Mouse (Mus musculus) leukemia stem cell, adult 10-12 weeks (primary cell): Measurements from ENCODE around the gene Asb3. TPM values are rescaled to one million over a fixed set of nuclear protein-coding genes. Genes with fewer than 3 reads are reported as not detected.

ENCODE experiments used
- polyA plus RNA-seq: library from polyadenylated mRNA; stranded (reverse); fragments of >175 nt; gene quantifications from 2 replicates; pipeline ENCODE4 v1.2.3, GENCODE M21; 2012; ENCODE audit warnings: low replicate concordance

Asb3 gene
- 0.50 and 0.86 TPM in 2 replicates for polyA plus RNA-seq

DNA sequence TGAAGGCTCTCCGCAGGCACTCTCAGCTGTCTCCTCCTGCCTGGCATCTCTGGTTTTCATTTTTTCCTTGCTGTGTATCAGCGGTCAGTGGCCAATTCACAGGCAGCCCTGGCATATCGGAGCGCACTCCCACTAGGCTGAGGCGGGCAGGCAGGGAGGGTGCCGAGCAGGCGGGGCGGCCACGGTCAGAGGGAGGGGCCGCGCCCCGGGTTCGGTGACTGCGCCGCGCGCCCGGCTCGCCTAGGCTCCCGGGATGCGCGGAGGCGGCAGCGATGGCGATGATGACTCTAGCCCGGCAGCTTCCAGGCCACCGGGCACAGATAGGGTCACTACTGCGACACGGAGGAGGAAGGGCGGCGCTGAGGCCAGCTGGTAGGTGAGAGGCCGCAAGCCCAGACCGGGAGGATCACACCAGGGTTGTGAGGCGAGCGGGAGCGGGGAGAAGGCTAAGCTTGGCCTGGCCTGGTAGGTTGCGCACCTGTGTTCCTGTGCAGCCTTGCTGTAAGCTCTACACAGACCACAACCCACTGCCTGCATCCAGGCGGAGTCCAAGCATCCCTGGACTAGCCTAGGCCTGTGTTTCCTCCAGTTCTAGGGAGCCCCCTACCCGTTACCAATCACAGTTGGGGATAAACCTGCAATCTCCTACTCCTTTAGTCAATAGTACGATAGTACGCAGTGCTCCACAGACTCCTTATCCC, at the start of gene Asb3, which contains the start of gene Gpr75:
Asb3 (plus strand) TSS at position 246 of the 701 bp plus-strand sequence.
Gpr75 (plus strand) TSS at position 188 of the 701 bp plus-strand sequence.

DNA sequence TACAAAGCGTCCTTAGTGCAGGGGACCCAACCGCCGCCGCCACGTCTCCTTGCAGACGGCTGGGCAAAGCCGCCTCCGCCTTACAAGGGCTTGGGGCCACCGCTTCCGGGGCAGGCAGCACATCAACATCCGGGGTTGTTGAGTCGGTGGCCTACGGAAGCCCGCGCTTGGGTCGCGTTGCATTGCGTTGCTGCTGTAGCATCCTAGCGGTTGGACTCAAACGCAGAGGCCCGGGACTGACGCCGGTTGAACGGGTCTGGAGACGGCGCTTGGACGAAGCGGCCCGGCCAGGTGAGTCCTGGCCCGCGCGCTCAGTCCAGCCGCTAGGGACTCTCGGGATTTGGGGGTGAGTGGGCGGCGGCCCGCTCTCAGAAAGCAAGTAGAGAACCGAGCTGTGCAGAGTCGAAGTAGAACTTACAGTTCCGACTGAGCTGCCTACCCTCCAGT, 69.1 kb downstream of the Asb3 start, which contains the start of gene Erlec1:
Erlec1 (minus strand) TSS at position 57 of the 447 bp plus-strand sequence.

DNA sequence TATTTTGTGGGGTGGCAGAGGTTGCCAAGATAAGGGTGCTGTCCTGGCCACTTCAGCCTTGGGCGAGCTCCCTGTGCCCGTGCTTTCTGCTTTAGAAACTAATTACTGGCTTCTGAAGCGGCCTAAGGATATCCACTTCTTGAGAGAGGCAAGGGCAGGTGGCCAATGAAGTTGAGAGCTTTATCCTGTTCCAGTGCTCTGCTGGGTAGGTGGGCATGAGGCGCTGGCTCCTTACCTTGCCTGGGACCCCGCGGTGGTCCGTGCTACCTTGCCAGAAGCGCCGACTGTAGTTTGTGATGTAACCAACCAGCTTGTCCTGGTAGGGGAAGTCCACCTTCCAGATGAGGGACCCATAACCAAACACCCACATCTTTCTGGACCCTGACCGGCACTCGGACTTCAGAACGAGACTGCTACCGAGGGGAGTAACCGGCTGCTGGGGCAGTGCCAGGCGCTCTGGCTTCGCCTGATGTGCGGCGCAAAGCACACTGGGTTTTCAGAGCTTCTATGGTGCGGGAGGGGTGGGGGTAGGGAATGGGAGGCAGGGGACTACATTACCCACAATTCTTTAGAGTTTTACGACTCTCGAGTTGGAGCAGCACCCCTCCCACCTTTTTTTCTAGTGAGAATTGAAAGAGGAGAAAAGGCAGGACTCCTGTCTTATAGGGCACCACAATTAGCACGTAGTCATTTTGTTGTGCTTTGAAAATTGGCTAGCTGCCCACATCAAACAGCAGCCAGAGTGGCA, 100.8 kb downstream of the Asb3 start, which contains the start of gene Chac2:
Chac2 (minus strand) TSS at position 474 of the 748 bp plus-strand sequence.

Other genes starting within 250 kb of the Asb3 start
- gene Acyp2, start 235.8 kb upstream of the Asb3 start, polyA plus RNA-seq = 0.57 and 1.4 TPM in 2 replicates
- 4.8 and 7.7 TPM in 2 replicates for gene Psme4, start 113.7 kb upstream of the Asb3 start, polyA plus RNA-seq
- not detected in 2 replicates for gene Gpr75, start 58 bp upstream of the Asb3 start, polyA plus RNA-seq
- 16.8 and 47.3 TPM in 2 replicates for gene Erlec1, start 68.9 kb downstream of the Asb3 start, polyA plus RNA-seq
- 0.23 and 9.0 TPM in 2 replicates for gene Chac2, start 100.9 kb downstream of the Asb3 start, polyA plus RNA-seq